Mouse (Mus musculus) cortical plate, adult 2 months (tissue): ENCODE data around the gene Ptprk.

Experiments used
- CTCF ChIP-seq: fragments of 200-500 bp; IDR thresholded peaks from 2 replicates; pipeline ENCODE4 v1.5.1; 2011; ENCODE audit warnings: mild to moderate bottlenecking, control low read depth, low read length; ENCODE audit not compliant: insufficient read depth; ENCODE audit errors: extremely low read depth
- POLR2A ChIP-seq: fragments of 200-500 bp; IDR thresholded peaks from 2 replicates; pipeline ENCODE4 v1.6.1; 2011; ENCODE audit warnings: mild to moderate bottlenecking, low read length, control low read depth; ENCODE audit not compliant: insufficient read depth; ENCODE audit errors: extremely low read depth

DNA sequence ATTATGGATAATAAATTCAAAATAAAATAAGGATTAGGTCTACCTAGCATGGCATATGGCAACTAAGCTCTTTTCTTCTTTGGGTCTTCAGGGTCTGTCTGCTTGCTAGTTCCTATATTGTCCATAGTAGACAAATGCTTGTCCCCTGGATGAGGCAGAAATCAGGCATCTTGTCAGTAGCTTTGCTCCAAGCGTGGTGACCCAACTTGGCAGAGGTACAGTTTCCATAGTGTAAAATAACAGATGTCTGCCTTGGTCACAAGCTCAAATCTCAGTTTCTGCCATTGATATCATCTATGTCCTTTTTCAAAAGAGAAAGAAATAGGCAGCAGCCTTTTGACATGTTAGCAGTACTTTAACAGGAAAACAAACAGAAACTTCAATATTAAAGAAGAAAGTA, 416.4 kb downstream of the Ptprk start:
- TF ChIP-seq CTCF = no peak
- TF ChIP-seq POLR2A = no peak
